Mouse (Mus musculus) forebrain, embryonic 15.5 days (tissue): ENCODE measurements around the gene Eya2. TPM values are rescaled to one million over a fixed set of nuclear protein-coding genes. Genes with fewer than 3 reads are reported as not detected.

Source experiments
- ATAC-seq: fragments of 200-750 bp; cut with Nextera tagmentation; replicated peaks from 2 replicates; pipeline ENCODE4 v1.8.0; 2017; ENCODE audit warnings: mild to moderate bottlenecking, moderate TSS enrichment, moderate library complexity
- H3K27ac ChIP-seq: fragments of 300-500 bp; sonication (generic); replicated peaks from 2 replicates; pipeline ENCODE4 v1.5.1; 2015; ENCODE audit warnings: mild to moderate bottlenecking, inconsistent platforms
- H3K27me3 ChIP-seq: fragments of 300-500 bp; sonication (generic); 2 replicates; pipeline ENCODE4 v1.6.1; 2015; ENCODE audit warnings: inconsistent platforms
- H3K36me3 ChIP-seq: fragments of 300-500 bp; sonication (generic); 2 replicates; pipeline ENCODE4 v1.6.1; 2015; ENCODE audit warnings: mild to moderate bottlenecking, inconsistent platforms
- H3K4me1 ChIP-seq: fragments of 300-500 bp; sonication (generic); 2 replicates; pipeline ENCODE4 v1.6.1; 2015; ENCODE audit warnings: inconsistent platforms
- H3K4me2 ChIP-seq: fragments of 300-500 bp; sonication (generic); replicated peaks from 2 replicates; pipeline ENCODE4 v1.6.1; 2015; ENCODE audit warnings: mild to moderate bottlenecking, inconsistent platforms
- H3K4me3 ChIP-seq: fragments of 300-500 bp; sonication (generic); 2 replicates; pipeline ENCODE4 v1.5.1; 2015; ENCODE audit warnings: mild to moderate bottlenecking, inconsistent platforms
- H3K9ac ChIP-seq: fragments of 300-500 bp; sonication (generic); replicated peaks from 2 replicates; pipeline ENCODE4 v1.6.1; 2015; ENCODE audit warnings: mild to moderate bottlenecking, inconsistent platforms
- H3K9me3 ChIP-seq: fragments of 300-500 bp; sonication (generic); 2 replicates; pipeline ENCODE4 v1.6.1; 2016; ENCODE audit warnings: inconsistent platforms
- WGBS: fragments of 180-500 bp; shearing (Covaris S2); methylation state at CpG from one replicate; pipeline ENCODE4 v1.1.7; 2015; ENCODE audit warnings: mixed read lengths; 5-methylcytosine and 5-hydroxymethylcytosine counted together
- polyA plus RNA-seq: library from polyadenylated mRNA; unstranded; fragments of >200 nt; fragmentation: Nextera tagmentation; extraction: Ambion mirVana; gene quantifications from 2 replicates; pipeline ENCODE4 v1.2.1, GENCODE M21; 2015

Eya2 gene
- polyA plus RNA-seq, 1 experiment from 2014 or later: 2.8 TPM

- Histone ChIP-seq H3K4me2 (no peak overlapping the region), H3K36me3 (no peaks in the 10 kb centered on the region), H3K27me3 (0 out of 2 replicates have a peak, but pooled peaks cover 7% of the 10 kb centered on the region), H3K27ac (no peak overlapping the region), H3K4me1 (peaks cover 13% of the 10 kb centered on the region), H3K9ac (no peak overlapping the region), H3K9me3 (no peaks in the 10 kb centered on the region), H3K4me3 (no peak overlapping the region)
- no peak for ATAC-seq
- 73% methylated on average over 8 of the region's 8 CpGs for WGBS
Measured at GRCm38 (mm10) chr2:165564101-165564500, 30.7 kb upstream of the Eya2 start.

GRCm38 (mm10) chr2:165564620-165565019 lies 30.2 kb upstream of the Eya2 start:
- Histone ChIP-seq H3K36me3 (no peaks in the 10 kb centered on the region), H3K27me3 (0 out of 2 replicates have a peak, but pooled peaks cover 7% of the 10 kb centered on the region), H3K9ac (no peak overlapping the region), H3K4me3 (no peak overlapping the region), H3K4me2 (no peak overlapping the region), H3K9me3 (no peaks in the 10 kb centered on the region), H3K27ac (no peak overlapping the region), H3K4me1 (peaks cover 13% of the 10 kb centered on the region)
- ATAC-seq: no peak
- 16% methylated on average over 6 of the region's 6 CpGs for WGBS

DNA sequence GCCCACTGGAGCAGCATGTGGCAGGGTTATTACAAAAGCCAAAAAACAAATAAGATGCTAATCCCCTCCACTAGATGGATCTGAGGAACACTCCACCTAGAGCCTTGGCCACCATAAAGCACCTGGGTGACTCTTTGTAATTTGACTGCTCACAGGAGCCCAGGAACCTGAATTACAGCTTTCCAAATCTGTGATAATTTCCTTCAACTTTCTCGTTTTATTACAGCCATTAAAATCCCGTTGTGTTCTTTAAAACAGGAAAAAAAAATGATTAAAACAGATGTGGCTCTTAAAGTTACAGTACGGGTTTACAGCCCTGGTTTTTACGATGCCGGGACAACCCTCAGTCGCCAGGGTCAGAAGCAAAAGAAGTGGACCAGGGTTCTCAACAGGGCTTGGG lies 27.9 kb upstream of the Eya2 start:
- Histone ChIP-seq H3K9ac (no peak overlapping the region), H3K27ac (no peak overlapping the region), H3K36me3 (no peaks in the 10 kb centered on the region), H3K9me3 (no peaks in the 10 kb centered on the region), H3K4me3 (no peak overlapping the region), H3K4me1 (peaks cover 13% of the 10 kb centered on the region), H3K27me3 (0 out of 2 replicates have a peak, but pooled peaks cover 7% of the 10 kb centered on the region), H3K4me2 (no peak overlapping the region)
- WGBS: 79% methylated on average over 6 of the region's 6 CpGs
- ATAC-seq: no peak

DNA sequence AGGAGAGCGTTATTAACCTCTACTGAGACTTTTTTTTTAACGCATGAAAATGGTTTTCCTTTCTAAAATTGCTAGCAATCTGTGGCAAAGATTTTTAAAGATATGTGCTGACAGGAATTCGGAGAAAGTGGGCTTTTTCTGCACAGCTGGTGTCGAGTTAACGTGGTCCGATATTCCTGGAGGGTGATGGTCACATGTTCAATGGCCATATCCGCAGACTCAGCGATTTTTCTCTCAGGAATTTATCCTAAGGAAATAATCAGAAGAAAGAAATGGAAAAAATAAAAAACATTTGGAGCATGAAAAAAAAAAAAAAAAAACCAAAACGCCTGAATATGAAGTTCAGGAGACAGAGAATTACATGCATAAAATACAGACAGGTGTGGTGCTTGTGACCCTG lies 27.0 kb upstream of the Eya2 start:
- no peak overlapping the region for H3K4me3 ChIP-seq
- 79% methylated on average over 9 of the region's 9 CpGs for WGBS
- peaks cover 13% of the 10 kb centered on the region for H3K4me1 ChIP-seq
- H3K27ac ChIP-seq: no peak overlapping the region
- H3K9ac ChIP-seq: no peak overlapping the region
- H3K4me2 ChIP-seq: no peak overlapping the region
- no peaks in the 10 kb centered on the region for H3K9me3 ChIP-seq
- ATAC-seq: no peak
- H3K27me3 ChIP-seq: 0 out of 2 replicates have a peak, but pooled peaks cover 7% of the 10 kb centered on the region
- no peaks in the 10 kb centered on the region for H3K36me3 ChIP-seq

GRCm38 (mm10) chr2:165568911-165569310 lies 25.9 kb upstream of the Eya2 start:
- no peak for ATAC-seq

GRCm38 (mm10) chr2:165571216-165571778 lies 23.5 kb upstream of the Eya2 start:
- H3K4me1 ChIP-seq: no peaks in the 10 kb centered on the region
- no peak overlapping the region for H3K4me2 ChIP-seq
- no peak for ATAC-seq
- no peaks in the 10 kb centered on the region for H3K36me3 ChIP-seq
- H3K9me3 ChIP-seq: no peaks in the 10 kb centered on the region
- H3K9ac ChIP-seq: no peak overlapping the region
- 77% methylated on average over 4 of the region's 4 CpGs for WGBS
- no peak overlapping the region for H3K27ac ChIP-seq
- H3K4me3 ChIP-seq: no peak overlapping the region
- H3K27me3 ChIP-seq: no peaks in the 10 kb centered on the region

More at GRCm38 (mm10) chr2:165568911-165569310, 25.9 kb upstream of the Eya2 start:
- Histone ChIP-seq H3K27ac (no peak overlapping the region), H3K4me1 (peaks cover 3% of the 10 kb centered on the region; the same call in 1 of the 2 replicates), H3K4me2 (no peak overlapping the region), H3K36me3 (no peaks in the 10 kb centered on the region), H3K4me3 (no peak overlapping the region), H3K9me3 (no peaks in the 10 kb centered on the region), H3K27me3 (no peaks in the 10 kb centered on the region), H3K9ac (no peak overlapping the region)
- WGBS: 53% methylated on average over 6 of the region's 6 CpGs

GRCm38 (mm10) chr2:165583044-165583443 lies 11.8 kb upstream of the Eya2 start:
- no peaks in the 10 kb centered on the region for H3K9me3 ChIP-seq
- H3K27ac ChIP-seq: no peak overlapping the region
- ATAC-seq: no peak
- 84% methylated on average over 8 of the region's 8 CpGs for WGBS
- H3K36me3 ChIP-seq: no peaks in the 10 kb centered on the region
- H3K4me1 ChIP-seq: no peaks in the 10 kb centered on the region
- no peak overlapping the region for H3K9ac ChIP-seq
- no peak overlapping the region for H3K4me2 ChIP-seq
- no peak overlapping the region for H3K4me3 ChIP-seq
- H3K27me3 ChIP-seq: no peaks in the 10 kb centered on the region

DNA sequence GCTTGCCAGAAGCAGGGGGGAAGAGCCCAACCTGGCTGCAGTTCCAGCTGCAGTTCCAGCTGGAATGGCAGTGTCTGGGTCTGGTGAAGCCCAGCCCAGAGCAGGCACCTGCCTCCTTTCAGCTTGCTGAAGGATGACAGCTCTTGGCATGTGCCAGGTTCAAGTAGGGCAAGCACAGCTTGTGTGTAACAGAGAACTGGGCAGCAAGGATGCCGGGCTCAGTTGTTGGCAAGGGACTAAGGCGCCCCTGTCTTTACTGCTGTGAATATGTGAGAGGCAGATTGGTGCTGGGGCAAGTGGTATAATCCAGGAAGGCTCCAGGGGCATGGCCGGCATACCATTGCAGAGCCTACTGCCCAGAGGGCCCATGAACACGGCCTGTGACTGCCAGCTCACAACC lies 11.3 kb upstream of the Eya2 start:
- Histone ChIP-seq H3K36me3 (no peaks in the 10 kb centered on the region), H3K27me3 (no peaks in the 10 kb centered on the region), H3K4me2 (no peak overlapping the region), H3K4me1 (no peaks in the 10 kb centered on the region), H3K27ac (no peak overlapping the region), H3K4me3 (no peak overlapping the region), H3K9me3 (no peaks in the 10 kb centered on the region), H3K9ac (no peak overlapping the region)
- 77% methylated on average over 4 of the region's 4 CpGs for WGBS
- ATAC-seq: no peak

DNA sequence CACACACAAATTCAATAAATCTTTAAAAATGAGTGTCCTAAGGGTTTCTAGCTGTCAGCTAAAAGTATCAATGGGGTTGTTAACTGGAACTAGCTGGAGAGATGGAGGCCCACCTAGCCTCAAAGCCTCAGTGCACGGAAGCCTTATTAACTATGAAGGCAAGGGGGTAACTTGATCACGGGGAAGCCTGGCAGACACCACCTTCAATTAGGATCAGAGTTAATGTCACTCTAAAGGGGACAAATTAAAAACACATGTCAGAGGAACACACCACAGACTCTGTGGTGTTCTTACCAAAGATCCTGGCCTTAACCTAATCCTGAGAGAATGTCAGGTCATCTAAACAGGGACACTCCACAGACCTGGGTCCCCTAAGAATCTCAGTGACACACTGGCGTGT lies 10.3 kb upstream of the Eya2 start:
- no peak overlapping the region for H3K27ac ChIP-seq
- H3K27me3 ChIP-seq: no peaks in the 10 kb centered on the region
- no peaks in the 10 kb centered on the region for H3K9me3 ChIP-seq
- 88% methylated on average over 3 of the region's 3 CpGs for WGBS
- H3K4me2 ChIP-seq: no peak overlapping the region
- H3K9ac ChIP-seq: no peak overlapping the region
- H3K36me3 ChIP-seq: no peaks in the 10 kb centered on the region
- no peaks in the 10 kb centered on the region for H3K4me1 ChIP-seq
- no peak overlapping the region for H3K4me3 ChIP-seq
- ATAC-seq: no peak

GRCm38 (mm10) chr2:165590742-165591141 lies 4.1 kb upstream of the Eya2 start:
- H3K27ac ChIP-seq: no peak overlapping the region
- H3K36me3 ChIP-seq: no peaks in the 10 kb centered on the region
- H3K4me3 ChIP-seq: no peak overlapping the region
- 73% methylated on average over 16 of the region's 16 CpGs for WGBS
- peaks cover 13% of the 10 kb centered on the region for H3K4me1 ChIP-seq
- no peak overlapping the region for H3K9ac ChIP-seq
- H3K9me3 ChIP-seq: no peaks in the 10 kb centered on the region
- no peak for ATAC-seq
- H3K27me3 ChIP-seq: peaks cover 20% of the 10 kb centered on the region
- no peak overlapping the region for H3K4me2 ChIP-seq

DNA sequence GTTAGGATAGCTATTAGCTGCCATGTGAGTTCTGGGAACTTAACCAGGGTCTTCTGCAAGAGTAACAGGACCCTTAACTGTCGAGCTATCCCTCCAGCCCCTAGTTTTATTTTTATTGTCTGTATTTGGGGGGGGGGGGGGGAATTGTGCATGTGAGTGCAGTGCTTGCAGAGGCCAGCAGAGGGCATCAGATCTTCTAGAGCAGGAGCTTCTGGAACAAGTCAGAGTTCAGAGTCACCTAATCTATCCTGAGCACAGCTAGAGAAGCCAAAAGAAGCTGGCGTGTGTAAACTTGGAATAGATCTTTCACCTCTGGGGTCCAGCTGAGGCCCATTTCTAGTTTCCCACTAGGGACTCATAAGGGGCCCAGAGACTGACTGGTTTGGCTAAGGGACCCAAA lies 1.1 kb upstream of the Eya2 start:
- H3K36me3 ChIP-seq: no peaks in the 10 kb centered on the region
- peaks cover 26% of the 10 kb centered on the region for H3K27me3 ChIP-seq
- H3K27ac ChIP-seq: no peak overlapping the region
- H3K9ac ChIP-seq: no peak overlapping the region
- H3K9me3 ChIP-seq: no peaks in the 10 kb centered on the region
- H3K4me3 ChIP-seq: no peak overlapping the region
- 98% methylated on average over 2 of the region's 2 CpGs for WGBS
- H3K4me2 ChIP-seq: no peak overlapping the region
- H3K4me1 ChIP-seq: peaks cover 17% of the 10 kb centered on the region
- no peak for ATAC-seq

GRCm38 (mm10) chr2:165595676-165596070 lies 841 bp downstream of the Eya2 start:
- Histone ChIP-seq H3K9ac (no peak overlapping the region), H3K9me3 (no peaks in the 10 kb centered on the region), H3K36me3 (no peaks in the 10 kb centered on the region), H3K27ac (no peak overlapping the region), H3K4me2 (peak overlapping the region; percentile 97), H3K4me3 (peak overlapping the region; percentile 57), H3K27me3 (peaks cover 26% of the 10 kb centered on the region), H3K4me1 (peaks cover 17% of the 10 kb centered on the region)
- WGBS: 1% methylated on average over 13 of the region's 13 CpGs
- ATAC-seq: no peak

GRCm38 (mm10) chr2:165596141-165596540 lies 1.3 kb downstream of the Eya2 start:
- no peak overlapping the region for H3K4me3 ChIP-seq
- no peaks in the 10 kb centered on the region for H3K9me3 ChIP-seq
- ATAC-seq: no peak
- H3K27me3 ChIP-seq: peaks cover 26% of the 10 kb centered on the region
- no peak overlapping the region for H3K9ac ChIP-seq
- 11% methylated on average over 11 of the region's 11 CpGs for WGBS
- no peaks in the 10 kb centered on the region for H3K36me3 ChIP-seq
- peaks cover 17% of the 10 kb centered on the region for H3K4me1 ChIP-seq
- peak overlapping the region; percentile 97; the same call in 1 of the 2 replicates for H3K4me2 ChIP-seq
- no peak overlapping the region for H3K27ac ChIP-seq
